Mouse (Mus musculus) small intestine, adult 2 months (tissue): ENCODE results near the gene Banp. TPM values are rescaled to one million over a fixed set of nuclear protein-coding genes. Genes with fewer than 3 reads are reported as not detected.
A peak's percentile ranks its signal among the peaks of the same experiment; 100 is the strongest.

Experiments
- H3K27ac ChIP-seq: fragments of 200-500 bp; 2 replicates; pipeline ENCODE4 v1.5.1; 2012; ENCODE audit warnings: low read depth, low read length, control low read depth, inconsistent platforms; ENCODE audit not compliant: insufficient read depth
- H3K27me3 ChIP-seq: fragments of 200-500 bp; 2 replicates; pipeline ENCODE4 v1.6.1; 2012; ENCODE audit warnings: mild to moderate bottlenecking, moderate library complexity, low read length, inconsistent platforms; ENCODE audit not compliant: control insufficient read depth, insufficient read depth
- H3K36me3 ChIP-seq: fragments of 200-500 bp; 2 replicates; pipeline ENCODE4 v1.6.1; 2012; ENCODE audit warnings: mild to moderate bottlenecking, low read length, control low read depth, inconsistent platforms; ENCODE audit not compliant: control insufficient read depth, insufficient read depth
- H3K4me1 ChIP-seq: fragments of 200-500 bp; 2 replicates; pipeline ENCODE4 v1.6.1; 2012; ENCODE audit warnings: low read length, inconsistent platforms, mixed read lengths; ENCODE audit not compliant: control insufficient read depth, insufficient read depth, insufficient read length
- H3K4me3 ChIP-seq: fragments of 200-500 bp; 2 replicates; pipeline ENCODE4 v1.5.1; 2012; ENCODE audit warnings: low read depth, mild to moderate bottlenecking, control low read depth, inconsistent platforms, low read length, moderate library complexity
- CTCF ChIP-seq: fragments of 200-500 bp; IDR thresholded peaks from 2 replicates; pipeline ENCODE4 v1.5.1; 2012; ENCODE audit warnings: low read depth, mild to moderate bottlenecking, control low read depth, inconsistent platforms, low read length, moderate library complexity, mixed read lengths; ENCODE audit not compliant: insufficient replicate concordance, insufficient read length; ENCODE audit errors: extremely low read depth
- POLR2A ChIP-seq: fragments of 200-500 bp; IDR thresholded peaks from 2 replicates; pipeline ENCODE4 v1.6.1; 2012; ENCODE audit warnings: low read depth, mild to moderate bottlenecking, control low read depth, inconsistent platforms, low read length, moderate library complexity
- WGBS: fragments of 180-500 bp; shearing (Covaris S2); methylation state at CpG from one replicate; pipeline ENCODE4 v1.1.7; 2018; 5-methylcytosine and 5-hydroxymethylcytosine counted together
- polyA plus RNA-seq: library from polyadenylated mRNA; depleted of rRNA; stranded (reverse); fragments of >200 nt; gene quantifications from 2 replicates; pipeline ENCODE4 v1.2.3, GENCODE M21; 2012

The Banp gene
- polyA plus RNA-seq, 1 experiment, result 34.3 TPM

- H3K36me3 ChIP-seq, result peaks cover 2% of the 10 kb centered on the region; the same call in 1 of the 2 replicates
- no peaks in the 10 kb centered on the region for H3K27me3 ChIP-seq
- 73% methylated on average over 10 of the region's 10 CpGs for WGBS
- peaks cover 12% of the 10 kb centered on the region; the same call in 1 of the 2 replicates for H3K4me1 ChIP-seq
- H3K27ac ChIP-seq, result no peak overlapping the region
- no peak overlapping the region for H3K4me3 ChIP-seq
- TF ChIP-seq CTCF (no peak), POLR2A (no peak)
These were observed 5.5 kb downstream of the Banp start for GRCm38 (mm10) chr8:121954981-121955555.

- no peak for TF ChIP-seq CTCF
- no peak for TF ChIP-seq POLR2A
- 68% methylated on average over 1 of the region's 1 CpGs for WGBS
- no peaks in the 10 kb centered on the region for H3K27me3 ChIP-seq
- H3K36me3 ChIP-seq, result peaks cover 2% of the 10 kb centered on the region; the same call in 1 of the 2 replicates
- no peak overlapping the region for H3K27ac ChIP-seq
- H3K4me3 ChIP-seq, result no peak overlapping the region
- peaks cover 12% of the 10 kb centered on the region; the same call in 1 of the 2 replicates for H3K4me1 ChIP-seq
These were observed 6.4 kb downstream of the Banp start for GRCm38 (mm10) chr8:121955825-121956500.

GRCm38 (mm10) chr8:121958395-121958794, 8.8 kb downstream of the Banp start:
- peaks cover 6% of the 10 kb centered on the region; the same call in 1 of the 2 replicates for H3K4me1 ChIP-seq
- no peaks in the 10 kb centered on the region for H3K27me3 ChIP-seq
- 61% methylated on average over 1 of the region's 1 CpGs for WGBS
- H3K4me3 ChIP-seq, result no peak overlapping the region
- H3K36me3 ChIP-seq, result peaks cover 2% of the 10 kb centered on the region; the same call in 1 of the 2 replicates
- peak overlapping the region; percentile 47; the same call in 1 of the 2 replicates for H3K27ac ChIP-seq
- TF ChIP-seq CTCF (no peak), POLR2A (no peak)

- TF ChIP-seq CTCF (no peak), POLR2A (no peak)
- peaks cover 8% of the 10 kb centered on the region; the same call in 1 of the 2 replicates for H3K4me1 ChIP-seq
- no peaks in the 10 kb centered on the region for H3K27me3 ChIP-seq
- H3K4me3 ChIP-seq, result no peak overlapping the region
- H3K27ac ChIP-seq, result no peak overlapping the region
- WGBS, result 76% methylated on average over 3 of the region's 3 CpGs
- no peaks in the 10 kb centered on the region for H3K36me3 ChIP-seq
These were observed 13.3 kb downstream of the Banp start for GRCm38 (mm10) chr8:121962892-121963291.

GRCm38 (mm10) chr8:121964716-121965512, 15.4 kb downstream of the Banp start:
- no peak overlapping the region for H3K4me3 ChIP-seq
- H3K27me3 ChIP-seq, result no peaks in the 10 kb centered on the region
- TF ChIP-seq CTCF (no peak), POLR2A (no peak)
- H3K36me3 ChIP-seq, result no peaks in the 10 kb centered on the region
- H3K4me1 ChIP-seq, result peaks cover 8% of the 10 kb centered on the region; the same call in 1 of the 2 replicates
- no peak overlapping the region for H3K27ac ChIP-seq
- WGBS, result 81% methylated on average over 8 of the region's 8 CpGs

- no peak overlapping the region for H3K27ac ChIP-seq
- TF ChIP-seq POLR2A (no peak), CTCF (no peak)
- H3K36me3 ChIP-seq, result peaks cover 3% of the 10 kb centered on the region; the same call in 1 of the 2 replicates
- peaks cover 8% of the 10 kb centered on the region; the same call in 1 of the 2 replicates for H3K4me1 ChIP-seq
- no peak overlapping the region for H3K4me3 ChIP-seq
- no peaks in the 10 kb centered on the region for H3K27me3 ChIP-seq
- WGBS, result 77% methylated on average over 5 of the region's 5 CpGs
These were observed 16.6 kb downstream of the Banp start for GRCm38 (mm10) chr8:121966110-121966509.
